Mouse (Mus musculus): Measurements from ENCODE around the gene Pex11g. TPM values are rescaled to one million over a fixed set of nuclear protein-coding genes. Genes with fewer than 3 reads are reported as not detected.

The Pex11g gene
- total RNA-seq, 1 experiment = 3.2 TPM

DNA sequence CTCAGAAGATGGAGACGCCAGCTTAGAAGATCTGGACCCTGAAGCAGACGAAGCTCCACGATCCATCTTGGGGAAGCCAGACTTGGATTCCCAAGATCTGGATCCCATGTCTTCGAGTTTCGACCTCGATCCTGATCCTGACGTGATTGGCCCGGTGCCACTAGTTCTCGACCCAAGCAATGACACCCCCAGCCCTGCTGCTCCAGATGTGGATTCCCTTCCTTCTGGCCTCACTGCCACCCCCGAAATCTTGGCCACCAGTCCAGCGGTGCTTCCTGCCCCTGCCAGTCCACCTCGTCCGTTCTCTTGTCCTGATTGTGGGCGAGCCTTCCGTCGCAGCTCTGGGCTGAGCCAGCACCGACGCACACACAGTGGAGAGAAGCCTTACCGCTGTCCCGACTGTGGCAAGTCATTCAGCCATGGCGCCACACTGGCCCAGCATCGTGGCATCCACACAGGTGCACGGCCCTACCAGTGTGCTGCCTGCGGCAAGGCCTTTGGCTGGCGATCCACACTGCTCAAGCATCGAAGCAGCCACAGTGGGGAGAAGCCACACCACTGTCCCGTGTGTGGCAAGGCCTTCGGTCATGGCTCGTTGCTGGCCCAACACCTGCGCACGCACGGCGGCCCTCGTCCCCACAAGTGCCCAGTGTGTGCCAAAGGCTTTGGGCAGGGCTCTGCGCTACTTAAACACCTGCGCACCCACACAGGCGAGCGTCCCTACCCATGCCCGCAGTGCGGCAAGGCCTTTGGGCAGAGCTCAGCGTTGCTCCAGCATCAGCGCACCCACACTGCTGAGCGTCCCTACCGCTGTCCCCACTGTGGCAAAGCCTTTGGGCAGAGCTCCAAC, 28.3 kb upstream of the Pex11g start:
- Histone ChIP-seq H3K4me3 (ENCODE audit: insufficient read depth in 1 of 2, low read depth in 1 of 2, low read length in 2 of 2, poor library complexity in 1 of 2, severe bottlenecking in 1 of 2) (peak overlapping the region; percentile 52 to 67), H3K4me1 (ENCODE audit: control insufficient read depth in 2 of 2, insufficient read depth in 2 of 2, low read length in 2 of 2, poor library complexity in 1 of 2) (peaks cover 6 to 7% of the 10 kb centered on the region in 2 experiments; a peak in 3 of 4 replicates), H3K9me3 (ENCODE audit: control insufficient read depth, insufficient read depth, low read depth, low read length) (no peaks in the 10 kb centered on the region), H3K9ac (ENCODE audit: insufficient read depth, low read depth, low read length, poor library complexity, severe bottlenecking) (peak overlapping the region; percentile 38), H3K36me3 (ENCODE audit: control insufficient read depth, insufficient read depth, low read length, poor library complexity, severe bottlenecking) (no peaks in the 10 kb centered on the region), H3K27ac (ENCODE audit: insufficient read depth, low read depth, low read length, poor library complexity, severe bottlenecking) (no peak overlapping the region)
- in situ Hi-C loops (cut with MboI; ENCODE audit: low sequenced_read_pairs in 2 of 2, unreplicated experiment in 2 of 2) = no loop called here
- no peak for TF ChIP-seq MAFK (IDR thresholded peaks at IDR 0.05; ENCODE audit: insufficient read depth, low read depth, low read length)
- TF ChIP-seq ZC3H11A (IDR thresholded peaks at IDR 0.05; ENCODE audit: borderline replicate concordance, low read depth, low read length) = no peak
- TF ChIP-seq CHD2 (IDR thresholded peaks at IDR 0.05; ENCODE audit: low read depth, low read length) = no peak
- DNase-seq (ENCODE audit: low read depth, low spot score) = no peak

DNA sequence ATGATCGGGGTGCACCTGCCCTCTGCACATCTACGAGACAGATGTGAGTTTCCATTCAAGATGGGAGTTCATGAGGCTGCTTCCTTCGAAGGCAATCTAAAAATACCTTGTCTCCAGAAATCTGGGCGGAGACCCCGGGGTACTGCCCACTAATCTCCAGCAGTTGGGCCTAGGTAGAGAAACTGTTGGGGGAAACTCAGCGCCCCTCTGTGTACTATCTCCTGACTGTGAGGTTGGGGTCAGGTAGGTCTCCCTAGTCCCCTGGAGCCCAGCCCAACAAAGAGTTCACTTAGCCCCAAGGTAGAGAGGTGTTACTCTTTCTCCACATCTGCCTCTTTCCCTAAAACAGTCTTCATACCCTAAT, 26.3 kb upstream of the Pex11g start:
- H3K4me1 ChIP-seq (ENCODE audit: control insufficient read depth in 2 of 2, insufficient read depth in 2 of 2, low read length in 2 of 2, poor library complexity in 1 of 2) = peaks cover 6 to 7% of the 10 kb centered on the region in 2 experiments; a peak in 3 of 4 replicates
- no peak for TF ChIP-seq ZC3H11A (IDR thresholded peaks at IDR 0.05; ENCODE audit: borderline replicate concordance, low read depth, low read length)
- TF ChIP-seq ZNF384 (IDR thresholded peaks at IDR 0.05; ENCODE audit: low read depth, low read length) = no peak
- TF ChIP-seq MAFK (IDR thresholded peaks at IDR 0.05; ENCODE audit: insufficient read depth, low read depth, low read length) = no peak
- no peak for TF ChIP-seq CHD2 (IDR thresholded peaks at IDR 0.05; ENCODE audit: low read depth, low read length)
- TF ChIP-seq HCFC1 (IDR thresholded peaks at IDR 0.05; ENCODE audit: borderline replicate concordance, insufficient read depth, low read length) = no peak
- in situ Hi-C loops (cut with MboI; ENCODE audit: low sequenced_read_pairs in 2 of 2, unreplicated experiment in 2 of 2) = no loop called here
- peak overlapping the region; percentile 80 to 98; a peak in 3 of 4 replicates for H3K4me3 ChIP-seq (ENCODE audit: insufficient read depth in 1 of 2, low read depth in 1 of 2, low read length in 2 of 2, poor library complexity in 1 of 2, severe bottlenecking in 1 of 2)
- DNase-seq (ENCODE audit: low read depth, low spot score) = no peak
- H3K27ac ChIP-seq (ENCODE audit: insufficient read depth, low read depth, low read length, poor library complexity, severe bottlenecking) = no peak overlapping the region
- H3K9me3 ChIP-seq (ENCODE audit: control insufficient read depth, insufficient read depth, low read depth, low read length) = no peaks in the 10 kb centered on the region
- no peaks in the 10 kb centered on the region for H3K36me3 ChIP-seq (ENCODE audit: control insufficient read depth, insufficient read depth, low read length, poor library complexity, severe bottlenecking)
- H3K9ac ChIP-seq (ENCODE audit: insufficient read depth, low read depth, low read length, poor library complexity, severe bottlenecking) = no peak overlapping the region

DNA sequence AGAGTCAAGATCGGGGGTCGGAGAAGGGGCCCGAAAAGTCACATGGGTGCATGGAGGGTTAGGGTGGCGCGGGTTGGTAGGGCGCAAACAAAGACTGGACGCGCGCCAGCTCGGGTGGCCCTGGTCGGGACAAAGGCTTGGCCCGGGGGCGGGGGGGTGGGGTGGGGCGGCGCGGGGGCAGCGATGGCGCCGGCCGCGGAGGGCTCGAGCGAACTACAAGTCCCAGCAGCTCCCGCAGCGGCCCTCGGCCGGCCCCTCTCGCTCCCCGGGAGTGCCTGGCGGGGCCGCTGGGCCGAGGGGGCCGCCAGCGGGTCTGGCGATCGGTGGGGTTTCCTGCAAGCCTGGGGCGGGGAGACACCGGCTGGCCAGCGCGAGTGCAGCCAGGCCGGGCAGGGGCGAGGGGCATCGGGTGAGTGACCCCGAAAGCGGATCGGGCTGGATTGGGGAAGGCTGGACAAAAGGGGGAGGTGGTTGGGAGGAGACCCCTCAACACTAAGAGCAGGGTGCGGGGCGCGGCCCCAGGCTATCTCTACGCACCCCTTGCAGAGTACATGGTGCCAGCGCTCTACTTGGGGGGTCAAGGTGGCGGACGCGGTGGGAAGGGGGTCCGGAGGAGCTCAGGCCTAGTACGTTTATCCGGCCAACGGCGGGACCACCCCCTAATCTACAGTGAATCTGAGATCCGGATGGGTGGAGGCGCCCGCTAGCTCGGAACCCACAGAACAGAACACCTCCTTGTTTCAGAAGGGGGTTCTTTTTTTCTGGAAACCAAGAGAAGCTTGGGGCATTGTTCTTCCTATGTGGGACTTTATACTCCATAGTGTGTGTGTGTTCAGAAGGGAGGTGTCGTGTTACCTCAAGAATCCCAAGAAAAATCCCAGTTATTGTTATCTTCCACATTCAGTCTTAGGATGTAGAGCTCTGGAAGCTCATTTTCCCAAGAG, 25.7 kb upstream of the Pex11g start, which contains the start of gene Zfp358:
Gene Zfp358 (plus strand): TSS at position 238 of the 944 bp plus-strand sequence.
- Histone ChIP-seq H3K4me3 (ENCODE audit: insufficient read depth in 1 of 2, low read depth in 1 of 2, low read length in 2 of 2, poor library complexity in 1 of 2, severe bottlenecking in 1 of 2) (peak within 1 kb of the TSS; percentile 80 to 98), H3K9ac (ENCODE audit: insufficient read depth, low read depth, low read length, poor library complexity, severe bottlenecking) (peak within 1 kb of the TSS; percentile 71), H3K4me1 (ENCODE audit: control insufficient read depth in 2 of 2, insufficient read depth in 2 of 2, low read length in 2 of 2, poor library complexity in 1 of 2) (peaks cover 6 to 7% of the 10 kb centered on the region in 2 experiments; a peak in 3 of 4 replicates), H3K27ac (ENCODE audit: insufficient read depth, low read depth, low read length, poor library complexity, severe bottlenecking) (no peak within 1 kb of the TSS), H3K9me3 (ENCODE audit: control insufficient read depth, insufficient read depth, low read depth, low read length) (no peaks in the 10 kb centered on the region), H3K36me3 (ENCODE audit: control insufficient read depth, insufficient read depth, low read length, poor library complexity, severe bottlenecking) (no peaks in the 10 kb centered on the region)
- no peak for DNase-seq (ENCODE audit: low read depth, low spot score)
- in situ Hi-C loops (cut with MboI; ENCODE audit: low sequenced_read_pairs in 2 of 2, unreplicated experiment in 2 of 2) = no loop called here
- no peak for TF ChIP-seq MAFK (IDR thresholded peaks at IDR 0.05; ENCODE audit: insufficient read depth, low read depth, low read length)
- no peak for TF ChIP-seq ZC3H11A (IDR thresholded peaks at IDR 0.05; ENCODE audit: borderline replicate concordance, low read depth, low read length)
- TF ChIP-seq HCFC1 (IDR thresholded peaks at IDR 0.05; ENCODE audit: borderline replicate concordance, insufficient read depth, low read length) = peak; percentile 87
- no peak for TF ChIP-seq CHD2 (IDR thresholded peaks at IDR 0.05; ENCODE audit: low read depth, low read length)
- TF ChIP-seq ZNF384 (IDR thresholded peaks at IDR 0.05; ENCODE audit: low read depth, low read length) = no peak

GRCm38 (mm10) chr8:3485192-3485591, 17.7 kb upstream of the Pex11g start:
- no peak for TF ChIP-seq HCFC1 (IDR thresholded peaks at IDR 0.05; ENCODE audit: borderline replicate concordance, insufficient read depth, low read length)
- no peak for TF ChIP-seq ZC3H11A (IDR thresholded peaks at IDR 0.05; ENCODE audit: borderline replicate concordance, low read depth, low read length)
- no peak for TF ChIP-seq ZNF384 (IDR thresholded peaks at IDR 0.05; ENCODE audit: low read depth, low read length)
- DNase-seq (ENCODE audit: low read depth, low spot score) = no peak
- H3K4me1 ChIP-seq (ENCODE audit: control insufficient read depth in 2 of 2, insufficient read depth in 2 of 2, low read length in 2 of 2, poor library complexity in 1 of 2) = peaks cover 2 to 3% of the 10 kb centered on the region in 2 experiments; a peak in 2 of 4 replicates
- in situ Hi-C loops (cut with MboI; ENCODE audit: low sequenced_read_pairs in 2 of 2, unreplicated experiment in 2 of 2) = no loop called here
- H3K9me3 ChIP-seq (ENCODE audit: control insufficient read depth, insufficient read depth, low read depth, low read length) = no peaks in the 10 kb centered on the region
- no peaks in the 10 kb centered on the region for H3K36me3 ChIP-seq (ENCODE audit: control insufficient read depth, insufficient read depth, low read length, poor library complexity, severe bottlenecking)
- H3K9ac ChIP-seq (ENCODE audit: insufficient read depth, low read depth, low read length, poor library complexity, severe bottlenecking) = no peak overlapping the region
- H3K27ac ChIP-seq (ENCODE audit: insufficient read depth, low read depth, low read length, poor library complexity, severe bottlenecking) = no peak overlapping the region
- H3K4me3 ChIP-seq (ENCODE audit: insufficient read depth in 1 of 2, low read depth in 1 of 2, low read length in 2 of 2, poor library complexity in 1 of 2, severe bottlenecking in 1 of 2) = peak overlapping the region; percentile 37 to 48; a peak in 3 of 4 replicates

All from ES-E14 (cell line).